In the genomic region with DNA sequence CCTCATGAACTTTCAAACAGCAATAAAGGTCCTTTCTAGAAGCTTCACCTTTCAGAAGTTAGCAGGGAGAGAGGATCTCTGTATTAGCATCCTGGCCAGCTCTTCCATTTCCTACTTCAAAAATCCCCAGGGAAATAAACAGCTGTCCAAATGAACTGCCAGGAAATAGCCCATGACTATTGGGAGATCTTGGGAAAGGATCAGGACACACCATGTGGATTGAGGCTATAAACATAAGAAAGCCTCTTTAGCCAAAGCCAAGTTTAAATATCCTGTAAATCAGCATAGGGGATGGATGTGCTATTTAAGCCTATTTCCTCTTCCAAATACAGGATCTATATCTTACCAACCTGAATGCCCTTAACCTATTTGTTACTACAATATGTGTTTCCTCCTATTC, we compare ENCODE assay signal across 26 mouse cellular contexts.
DNase-seq lines count a peak whose midpoint lies in the region; ATAC-seq and TF ChIP-seq lines count a peak whose summit lies in the region.
"Had no signal": no experiment of that assay in that cellular context is flagged by ENCODE, and none has a peak within 500 bp of the region (broad histone marks: within the 10 kb centered on the region; RNA-seq: fewer than 3 reads in every experiment).

No protein-coding gene starts in this region.

- H3K27me3 ChIP-seq in heart, embryonic 16.5 days (ENCODE audit: control insufficient read depth, insufficient read depth, low read length): no peaks in the 10 kb centered on the region
- H3K27me3 ChIP-seq in lung, embryonic 14.5 days (ENCODE audit: insufficient read depth, low read length): no peaks in the 10 kb centered on the region
- no peaks in the 10 kb centered on the region for H3K27me3 ChIP-seq in intestine, embryonic 16.5 days (replicated peaks; ENCODE audit: control insufficient read depth, insufficient read depth, low read length)
- H3K27me3 ChIP-seq: limb, embryonic 15.5 days; liver, embryonic 13.5 days; lung, embryonic 15.5 days; midbrain, embryonic 13.5 days had no signal

- no peak overlapping the region for H3K9ac ChIP-seq in heart, embryonic 16.5 days (ENCODE audit: low read length)
- no peak overlapping the region for H3K9ac ChIP-seq in lung, embryonic 14.5 days
- no peak overlapping the region for H3K9ac ChIP-seq in intestine, embryonic 16.5 days (ENCODE audit: low read depth, low read length)
- H3K9ac ChIP-seq: limb, embryonic 15.5 days; liver, embryonic 13.5 days; lung, embryonic 15.5 days; midbrain, embryonic 13.5 days had no signal

- DNase-seq in heart, postnatal 36 days: no peak
- peak; percentile 41 for DNase-seq in lung, embryonic 14.5 days
- no peak for DNase-seq in lung, adult 18-20 months
- peak; percentile 1 for DNase-seq in lung, postnatal 36 days
- no peak for DNase-seq in spleen, adult 12 weeks (ENCODE audit: low spot score)
- DNase-seq: adrenal gland, postnatal 25 days; cerebellum, adult 11-12 months; cerebellum, adult 9-11 months; gastrocnemius, postnatal 14 days; kidney, adult 9 months; kidney, postnatal 14 days; liver, embryonic 13.5 days; right cerebral cortex, postnatal 14 days; spleen, adult 18-20 months; thymus, adult 18-20 months; thymus, postnatal 36 days had no signal

- H3K27ac ChIP-seq in heart, embryonic 16.5 days (ENCODE audit: low read length): no peak overlapping the region
- no peak overlapping the region for H3K27ac ChIP-seq in lung, embryonic 14.5 days (ENCODE audit: low read depth)
- no peak overlapping the region for H3K27ac ChIP-seq in intestine, embryonic 16.5 days (ENCODE audit: low read length)
- H3K27ac ChIP-seq: heart, embryonic 10.5 days; limb, embryonic 15.5 days; liver, embryonic 13.5 days; lung, embryonic 15.5 days; midbrain, embryonic 13.5 days; stomach, postnatal 0 days had no signal

- 0 out of 2 replicates have a peak, but pooled peaks have one; percentile 6 for ATAC-seq in heart, embryonic 16.5 days (replicated peaks; ENCODE audit: extremely low read depth, insufficient read depth, low FRiP score)
- ATAC-seq in lung, embryonic 14.5 days (ENCODE audit: insufficient read depth): no peak; the same call in 1 of the 2 replicates
- ATAC-seq in intestine, embryonic 16.5 days: peak; percentile 56; the same call in 1 of the 2 replicates
- ATAC-seq: CD4-positive, CD25-positive, alpha-beta regulatory T cell, adult 4 months; forebrain, embryonic 14.5 days; hindbrain, embryonic 16.5 days; midbrain, embryonic 13.5 days had no signal

- no peak overlapping the region for H3K4me3 ChIP-seq in heart, embryonic 16.5 days (ENCODE audit: low read length)
- no peak overlapping the region for H3K4me3 ChIP-seq in lung, embryonic 14.5 days (ENCODE audit: low read depth, low read length)
- H3K4me3 ChIP-seq in intestine, embryonic 16.5 days (ENCODE audit: low read length): no peak overlapping the region
- H3K4me3 ChIP-seq: heart, embryonic 10.5 days; limb, embryonic 15.5 days; liver, embryonic 13.5 days; lung, embryonic 15.5 days; midbrain, embryonic 13.5 days had no signal

- H3K9me3 ChIP-seq in heart, embryonic 16.5 days (replicated peaks; ENCODE audit: control insufficient read depth, low read length): no peaks in the 10 kb centered on the region
- no peaks in the 10 kb centered on the region for H3K9me3 ChIP-seq in lung, embryonic 14.5 days (ENCODE audit: low read depth, low read length)
- no peaks in the 10 kb centered on the region for H3K9me3 ChIP-seq in intestine, embryonic 16.5 days (ENCODE audit: control insufficient read depth, low read length)
- H3K9me3 ChIP-seq: heart, embryonic 10.5 days; limb, embryonic 15.5 days; liver, embryonic 13.5 days; lung, embryonic 15.5 days; midbrain, embryonic 13.5 days had no signal

- no peaks in the 10 kb centered on the region for H3K4me1 ChIP-seq in heart, embryonic 16.5 days (ENCODE audit: control insufficient read depth, insufficient read depth, low read length)
- H3K4me1 ChIP-seq in lung, embryonic 14.5 days (ENCODE audit: insufficient read depth): peaks cover 3% of the 10 kb centered on the region; the same call in 1 of the 2 replicates
- no peaks in the 10 kb centered on the region for H3K4me1 ChIP-seq in intestine, embryonic 16.5 days (ENCODE audit: control insufficient read depth, insufficient read depth, low read length)
- H3K4me1 ChIP-seq: heart, embryonic 10.5 days; limb, embryonic 15.5 days; liver, embryonic 13.5 days had no signal

- intact Hi-C loops in heart, postnatal 36 days (cut with DNase I): no loop called here

- H3K36me3 ChIP-seq in heart, embryonic 16.5 days (ENCODE audit: control insufficient read depth, insufficient read depth): no peaks in the 10 kb centered on the region
- no peaks in the 10 kb centered on the region for H3K36me3 ChIP-seq in lung, embryonic 14.5 days (ENCODE audit: insufficient read depth)
- no peaks in the 10 kb centered on the region for H3K36me3 ChIP-seq in intestine, embryonic 16.5 days (ENCODE audit: control insufficient read depth, insufficient read depth, low read length)
- H3K36me3 ChIP-seq: heart, embryonic 10.5 days; limb, embryonic 15.5 days; liver, embryonic 13.5 days; lung, embryonic 15.5 days; midbrain, embryonic 13.5 days had no signal

- no peak for TF ChIP-seq CTCF in lung, embryonic 14.5 days (IDR thresholded peaks at IDR 0.05; ENCODE audit: low read depth)

- H3K4me2 ChIP-seq in heart, embryonic 16.5 days (ENCODE audit: low read depth, low read length): no peak overlapping the region
- H3K4me2 ChIP-seq in lung, embryonic 14.5 days: no peak overlapping the region
- H3K4me2 ChIP-seq in intestine, embryonic 16.5 days (ENCODE audit: low read depth, low read length): no peak overlapping the region
- H3K4me2 ChIP-seq: limb, embryonic 15.5 days; liver, embryonic 13.5 days; lung, embryonic 15.5 days; midbrain, embryonic 13.5 days had no signal

Comparison
In these comparisons a context has a peak if more than half of its experiments do, and no peak if none do; other contexts are left out.
1. DNase-seq: peak in lung, embryonic 14.5 days (single experiment) and lung, postnatal 36 days (single experiment); none in heart, postnatal 36 days (0 of 2), lung, adult 18-20 months (0 of 2) and spleen, adult 12 weeks (single experiment).